Mouse (Mus musculus): ENCODE measurements at regions not wholly inside any gene's neighbourhood (a gene's known extent, or its start where the extent isn't known, plus 50 kb on each side); places are given as distances from the start of the nearest gene placed in this dataset.

DNA sequence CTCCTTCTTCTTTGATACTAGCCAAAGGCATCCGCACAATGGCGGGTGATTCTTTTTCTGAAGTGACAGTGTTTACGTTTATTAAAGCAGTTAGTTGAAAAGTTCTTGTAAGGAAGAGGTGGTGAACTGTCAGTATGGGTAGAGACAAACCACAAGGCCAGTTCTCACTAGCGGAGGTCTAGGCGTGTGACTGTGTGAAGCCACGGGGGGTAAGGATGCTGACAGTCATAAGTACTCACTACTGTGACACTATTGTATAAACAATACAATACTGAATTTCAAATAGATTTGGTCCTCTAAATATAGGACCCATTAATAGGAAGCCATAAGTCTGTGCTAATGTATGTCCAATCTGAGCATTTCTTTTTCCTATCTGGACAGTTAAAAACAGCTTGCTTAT lies 161.9 kb downstream of the Cxcl12 start:
- DNase-seq (ENCODE audit: low read depth, low spot score), result no peak

DNA sequence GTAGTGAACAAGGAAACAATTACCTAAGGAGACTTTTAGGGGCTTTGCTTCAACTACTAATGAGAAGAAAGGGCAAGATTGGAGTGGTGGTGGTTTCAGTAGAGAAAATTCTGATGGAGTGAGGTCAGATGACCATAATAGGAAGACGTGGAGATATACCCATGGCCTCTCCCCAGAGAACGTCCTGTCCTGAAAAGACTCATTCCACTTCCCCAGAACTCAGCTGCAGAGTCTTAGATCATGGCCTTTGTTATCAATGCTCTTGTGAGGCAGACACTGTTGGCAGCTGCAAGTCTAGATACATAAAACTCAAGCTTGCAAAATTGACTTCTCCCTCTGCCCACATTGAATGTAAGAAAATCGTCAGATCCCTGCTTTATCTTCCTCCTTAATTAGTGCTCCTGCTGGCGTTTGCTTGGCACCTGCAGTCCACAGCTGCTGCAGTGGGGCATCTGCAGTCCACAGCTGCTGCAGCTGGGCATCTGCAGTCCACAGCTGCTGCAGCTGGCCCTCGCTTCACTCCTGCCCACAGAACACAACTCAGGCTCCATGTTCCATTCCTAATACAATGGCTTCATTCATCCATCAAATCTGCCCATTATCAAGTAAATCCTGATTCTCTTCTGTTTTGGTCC lies 162.5 kb downstream of the Cxcl12 start:
- no peak for DNase-seq (ENCODE audit: low read depth, low spot score)

DNA sequence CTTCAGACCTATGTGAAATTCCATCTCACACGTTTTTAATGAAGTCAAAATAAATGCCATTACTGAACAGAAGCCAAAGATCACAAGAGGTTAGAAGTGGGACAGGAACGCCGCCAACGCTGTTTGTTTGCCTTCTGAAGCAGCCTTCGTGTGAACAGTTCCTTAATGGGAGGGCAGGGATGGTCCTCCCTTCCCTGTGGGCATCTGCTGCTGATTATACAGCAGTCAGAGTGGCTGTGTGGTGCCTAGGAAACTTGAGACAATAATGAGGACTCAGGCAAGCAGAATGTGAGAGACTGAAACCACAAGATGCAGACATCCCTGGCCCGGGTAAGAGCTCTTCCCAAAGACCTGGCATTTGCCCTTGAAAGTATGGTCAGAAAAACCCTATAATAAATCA lies 164.3 kb downstream of the Cxcl12 start:
- DNase-seq (ENCODE audit: low read depth, low spot score), result no peak

- DNase-seq (ENCODE audit: low read depth, low spot score), result no peak
Measured at GRCm38 (mm10) chr6:117342123-117342522, 173.8 kb downstream of the Cxcl12 start.

DNA sequence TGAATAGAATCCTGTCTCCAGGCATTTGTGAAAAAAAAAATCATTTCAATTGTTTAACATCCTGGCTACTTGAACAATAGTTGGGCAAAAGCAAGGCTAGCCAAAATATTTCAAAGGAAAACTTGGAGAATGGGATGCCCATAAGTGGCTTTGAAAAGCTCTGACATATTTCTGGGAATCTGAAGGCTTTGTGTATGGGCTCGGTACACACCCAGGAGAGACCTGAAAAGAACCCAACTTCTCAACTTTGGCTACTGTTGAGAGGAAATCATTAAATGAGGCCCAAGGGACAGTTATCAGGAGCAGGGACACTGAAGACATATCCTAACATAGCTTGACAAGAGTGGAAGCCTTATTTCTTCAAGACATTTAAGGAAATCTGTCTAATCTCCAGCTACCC lies 179.0 kb downstream of the Cxcl12 start:
- no peak for DNase-seq (ENCODE audit: low read depth, low spot score)

DNA sequence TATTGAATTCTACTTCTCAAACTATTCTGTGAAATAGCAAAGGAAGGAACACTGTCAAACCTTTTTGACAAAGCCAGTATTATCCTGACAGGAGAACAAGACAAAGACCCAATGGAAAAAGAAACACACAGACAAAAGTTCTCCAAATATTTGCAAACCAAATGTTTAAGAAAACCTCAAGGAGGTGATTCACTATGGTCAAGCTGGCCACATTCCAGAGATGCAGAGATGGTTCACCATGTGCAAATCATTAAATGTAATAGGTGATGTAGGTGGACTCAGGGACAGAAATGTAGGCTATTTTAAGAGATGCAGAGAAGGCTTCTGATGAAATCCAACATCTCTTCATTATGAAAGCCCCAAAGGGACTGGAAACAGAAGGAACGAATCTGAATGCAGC lies 183.5 kb downstream of the Cxcl12 start:
- no peak for DNase-seq (ENCODE audit: low read depth, low spot score)

GRCm38 (mm10) chr6:117353091-117353490 lies 184.8 kb downstream of the Cxcl12 start:
- no peak for DNase-seq (ENCODE audit: low read depth, low spot score)

DNA sequence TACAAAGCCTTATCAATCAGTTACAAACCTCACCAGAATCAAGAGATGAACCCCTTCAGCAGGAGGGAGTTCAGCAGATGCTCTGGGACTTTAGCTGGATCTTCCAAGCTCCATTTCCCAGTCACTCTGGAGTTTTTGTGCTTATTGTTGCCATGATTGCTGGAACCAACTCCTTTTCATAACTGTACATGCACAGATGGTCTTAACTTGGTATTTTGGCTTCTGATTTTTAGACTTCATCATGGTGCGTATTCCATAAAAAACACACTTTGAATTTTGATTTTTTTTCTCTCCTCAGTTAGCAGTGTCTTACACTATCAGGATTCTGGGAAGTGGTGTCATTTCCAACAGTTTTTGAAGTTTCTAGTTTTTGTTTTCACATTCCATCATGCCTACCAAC lies 187.8 kb downstream of the Cxcl12 start:
- DNase-seq (ENCODE audit: low read depth, low spot score), result no peak

DNA sequence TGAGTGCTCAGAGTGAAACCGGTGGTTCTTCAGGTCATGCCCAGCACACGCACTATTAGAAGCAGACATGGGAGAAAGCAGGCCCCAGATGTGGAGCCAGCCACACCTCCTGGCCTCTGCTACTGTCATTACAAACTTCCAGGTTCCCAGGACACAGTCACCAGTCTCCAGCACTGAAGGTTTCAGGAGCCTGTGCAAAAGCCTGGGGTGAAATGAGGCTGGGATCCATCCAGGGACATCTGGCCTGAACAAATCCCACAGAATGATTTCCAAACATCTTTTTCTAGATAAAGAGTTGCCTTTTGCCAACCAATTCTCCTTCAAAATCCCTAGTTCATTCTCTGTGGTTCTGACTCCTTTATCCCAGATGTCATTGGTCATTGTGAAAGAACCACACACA lies 191.1 kb downstream of the Cxcl12 start:
- no peak for DNase-seq (ENCODE audit: low read depth, low spot score)

DNA sequence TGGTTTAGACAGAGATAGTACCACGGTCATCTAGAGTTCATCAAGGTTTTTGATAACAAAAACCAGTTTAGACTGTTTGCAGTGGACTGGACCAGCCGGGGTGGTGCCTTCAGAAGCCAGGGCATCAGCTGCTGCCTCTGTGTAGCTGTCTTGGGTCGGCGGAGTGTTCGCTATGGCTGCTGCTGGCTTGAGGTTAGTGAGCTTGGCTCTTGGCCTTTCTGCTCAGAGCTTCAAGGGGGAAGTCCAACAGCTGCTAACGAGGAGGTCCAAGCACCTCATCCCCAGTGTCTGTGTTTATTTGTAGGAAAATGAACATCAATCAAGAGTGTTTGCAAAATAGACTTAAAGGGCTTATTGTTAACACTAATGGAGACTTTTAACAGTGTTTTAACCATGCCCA lies 198.2 kb downstream of the Cxcl12 start:
- DNase-seq (ENCODE audit: low read depth, low spot score), result no peak

DNA sequence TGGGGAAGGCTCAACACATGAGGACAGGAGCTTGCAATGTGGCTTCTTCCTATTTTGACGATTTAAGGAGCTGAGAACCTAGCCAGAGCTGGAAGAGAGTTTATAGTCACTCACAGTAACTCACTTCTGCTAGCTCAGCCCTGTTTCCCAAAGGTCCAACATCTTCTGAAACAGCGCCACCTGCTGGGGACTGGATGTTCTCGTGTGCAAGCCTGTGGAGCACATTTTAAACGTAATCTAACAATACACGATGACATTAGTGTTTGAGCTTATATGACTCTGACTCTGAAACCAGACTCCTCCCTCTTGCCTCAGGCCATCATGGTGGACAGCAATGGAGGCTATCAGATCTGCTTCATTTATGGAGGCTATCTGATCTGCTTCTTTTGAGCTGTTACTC lies 207.7 kb downstream of the Cxcl12 start:
- no peak for DNase-seq (ENCODE audit: low read depth, low spot score)

DNA sequence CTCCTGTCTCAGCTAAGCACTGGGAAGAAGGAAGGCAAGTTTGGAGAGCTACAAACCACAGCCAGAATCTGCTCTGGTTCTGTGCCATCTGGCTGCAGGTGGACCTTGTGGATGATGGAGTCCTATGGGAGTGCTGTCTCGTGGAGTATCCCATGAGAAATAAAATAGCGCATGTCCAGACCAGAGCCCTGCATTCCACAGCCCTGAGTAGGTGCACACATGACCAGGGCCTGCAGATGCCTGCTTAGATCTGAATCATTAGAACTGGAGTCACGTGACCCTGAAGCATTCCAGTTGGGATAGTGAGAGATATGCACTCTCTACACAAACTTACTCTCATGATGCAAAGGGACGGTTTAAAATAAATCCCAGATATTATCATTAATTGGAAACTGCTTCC lies 211.6 kb downstream of the Cxcl12 start:
- DNase-seq (ENCODE audit: low read depth, low spot score), result no peak

DNA sequence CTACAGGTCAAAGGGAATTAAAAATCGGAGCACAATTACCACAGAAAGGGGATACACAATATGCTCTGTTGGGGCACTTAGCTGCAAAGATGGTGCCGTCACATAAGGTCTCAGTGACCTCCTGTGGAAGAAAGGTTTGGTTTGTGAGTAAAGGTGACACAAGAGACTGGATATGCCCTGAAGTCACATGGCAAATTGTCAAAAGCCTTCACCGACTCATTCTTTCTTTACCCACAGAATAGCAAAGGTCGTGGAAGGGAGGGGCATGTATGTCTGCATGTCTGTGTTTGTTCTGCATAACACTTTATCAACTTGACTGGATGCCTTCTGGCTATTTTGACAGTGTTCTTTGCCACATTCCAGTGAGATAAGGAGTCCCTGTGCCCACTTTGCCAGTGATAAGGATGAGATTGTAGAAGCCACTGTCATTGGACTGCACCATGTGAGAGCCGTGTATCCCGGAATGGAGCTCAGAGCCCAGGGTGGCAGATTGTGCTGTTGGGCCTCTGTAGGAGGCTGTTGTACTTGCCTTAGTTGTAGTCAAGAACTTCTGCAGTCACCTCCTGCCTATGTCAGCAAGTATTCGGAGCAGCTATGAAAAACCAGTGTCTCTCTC lies 222.0 kb downstream of the Cxcl12 start:
- no peak for DNase-seq (ENCODE audit: low read depth, low spot score)

DNA sequence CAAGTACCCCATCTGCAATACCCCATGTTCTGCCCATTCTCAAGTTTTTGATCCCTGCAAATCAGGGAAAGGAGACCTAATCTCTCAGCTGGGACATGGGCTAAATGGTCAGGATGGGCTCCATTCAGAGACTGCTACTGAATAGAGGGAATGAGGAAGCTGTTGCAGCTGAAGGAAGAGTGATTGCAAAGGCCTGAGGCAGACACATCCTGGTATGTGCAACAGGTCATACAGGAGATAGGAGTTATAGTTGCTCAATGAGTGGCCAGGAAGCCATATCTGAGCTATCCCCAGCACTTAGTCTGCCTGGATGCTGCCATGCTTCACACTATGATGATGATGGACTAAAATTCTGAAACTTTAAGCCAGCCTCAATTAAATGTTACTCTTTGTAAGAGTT lies 225.1 kb downstream of the Cxcl12 start:
- no peak for DNase-seq (ENCODE audit: low read depth, low spot score)

GRCm38 (mm10) chr6:117405589-117406311 lies 237.4 kb downstream of the Cxcl12 start:
- no peak for DNase-seq (ENCODE audit: low read depth, low spot score)

DNA sequence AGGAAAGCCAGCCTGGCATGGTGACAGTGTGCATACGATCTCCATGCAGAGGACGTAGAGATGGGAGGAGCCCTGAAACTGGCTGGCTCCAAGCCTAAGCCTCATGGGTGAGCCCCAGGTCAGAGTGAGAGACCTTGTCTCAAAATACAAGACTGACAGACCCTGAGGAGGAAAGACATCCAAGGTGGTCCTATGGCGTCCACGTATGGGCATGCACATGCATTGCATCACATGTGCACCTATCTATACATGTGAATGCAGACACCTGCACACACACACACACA lies 237.9 kb downstream of the Cxcl12 start:
- no peak for DNase-seq (ENCODE audit: low read depth, low spot score)

DNA sequence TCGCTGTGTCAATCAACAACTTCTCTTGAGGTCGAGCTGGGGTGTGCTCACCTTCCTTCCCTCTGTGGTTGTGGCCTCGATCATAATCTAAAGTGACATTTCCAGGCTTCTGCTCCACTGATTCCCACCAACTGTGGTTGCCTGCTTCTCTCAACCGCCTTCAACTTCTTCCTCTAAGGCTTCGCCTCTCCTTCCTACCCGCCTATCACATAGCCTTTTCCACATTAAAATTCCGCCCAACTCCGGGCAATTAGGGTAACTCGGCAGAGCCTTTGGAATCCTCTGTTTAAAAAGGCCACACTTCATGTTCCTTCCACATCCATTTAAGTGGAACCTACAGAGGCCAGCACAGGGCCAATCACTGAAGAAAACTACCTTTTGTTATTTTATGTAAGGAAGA lies 238.4 kb downstream of the Cxcl12 start:
- no peak for DNase-seq (ENCODE audit: low read depth, low spot score)

GRCm38 (mm10) chr6:117407206-117407858 lies 239.0 kb downstream of the Cxcl12 start:
- no peak for DNase-seq (ENCODE audit: low read depth, low spot score)

DNA sequence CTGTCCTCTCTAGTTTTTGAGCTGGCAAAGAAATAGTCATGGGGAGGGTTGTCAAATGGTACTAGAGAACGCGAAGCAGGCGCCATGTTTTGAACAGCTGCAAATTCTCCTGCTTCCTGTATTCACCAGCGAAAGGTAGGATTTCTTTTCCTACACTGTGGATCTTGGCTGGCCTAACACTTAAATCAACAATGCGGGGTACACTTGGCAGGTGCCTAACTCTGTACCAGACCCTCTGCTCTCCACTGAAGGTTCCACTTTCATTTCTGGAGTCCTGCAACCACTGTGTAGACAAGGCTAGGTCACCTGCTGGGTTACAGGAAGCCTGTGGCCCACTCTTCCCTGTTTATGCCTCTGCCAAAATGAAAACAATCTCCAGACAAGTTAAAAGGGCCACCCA lies 239.6 kb downstream of the Cxcl12 start:
- DNase-seq (ENCODE audit: low read depth, low spot score), result no peak

DNA sequence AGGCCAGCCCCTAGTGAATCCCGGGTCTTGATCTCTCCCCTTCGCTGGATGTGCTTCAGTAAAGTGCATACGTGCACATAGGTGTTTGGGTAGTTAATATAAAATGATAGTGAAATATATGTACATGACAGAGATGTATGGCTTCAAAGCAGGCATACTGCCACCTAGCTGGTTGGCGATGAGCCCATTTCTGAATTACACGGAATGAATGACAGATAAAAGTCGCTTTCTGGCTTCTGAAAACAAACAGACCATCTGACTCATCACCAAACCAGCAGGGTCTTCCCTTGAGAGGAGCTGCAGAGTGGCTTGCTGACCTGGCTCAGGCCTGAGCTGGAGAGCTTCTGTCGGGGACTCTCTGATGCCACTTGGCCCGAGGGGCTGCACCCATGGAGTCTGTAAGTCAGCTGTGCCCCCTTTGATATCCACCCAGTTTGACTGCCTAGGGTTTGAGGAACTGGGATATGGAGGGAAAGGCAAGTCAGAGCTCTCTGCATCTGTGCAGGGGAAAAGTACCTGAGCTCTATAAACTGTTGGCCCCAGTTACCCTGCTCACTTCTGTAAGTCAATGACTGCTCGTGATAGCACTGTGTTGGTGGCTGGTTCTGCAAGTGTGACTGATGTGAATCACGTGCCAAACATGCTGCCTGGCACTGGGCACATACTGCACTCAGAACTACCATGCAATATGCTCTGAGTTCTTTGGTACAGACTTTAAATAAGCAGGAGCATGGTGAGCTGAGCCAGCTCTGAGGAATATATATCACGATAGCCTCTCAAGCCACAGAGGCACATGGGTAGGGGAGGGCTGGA lies 240.8 kb downstream of the Cxcl12 start:
- DNase-seq (ENCODE audit: low read depth, low spot score), result no peak

- DNase-seq (ENCODE audit: low read depth, low spot score), result no peak
Measured at GRCm38 (mm10) chr6:117414926-117415325, 246.6 kb downstream of the Cxcl12 start.

DNA sequence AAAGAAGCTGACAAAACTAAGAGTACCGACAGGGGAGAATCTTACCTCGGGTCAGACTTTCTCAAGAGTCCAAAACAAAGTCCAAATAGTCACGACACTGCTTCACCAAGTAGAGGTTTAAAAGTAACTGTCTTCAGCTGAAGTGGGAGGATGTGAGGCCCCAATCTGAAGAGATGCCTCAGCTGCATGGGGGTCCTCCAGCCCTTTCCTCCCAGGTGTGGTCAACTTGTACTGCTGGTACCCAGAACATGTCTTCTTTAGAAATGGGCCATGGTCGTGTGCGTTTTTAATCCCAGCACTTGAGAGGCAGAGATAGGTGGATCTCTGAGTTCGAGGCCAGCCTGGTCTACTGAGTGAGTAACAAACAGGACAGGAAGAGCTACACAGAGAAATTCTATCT lies 247.6 kb downstream of the Cxcl12 start:
- DNase-seq (ENCODE audit: low read depth, low spot score), result no peak
